Mouse (Mus musculus): ENCODE data around the gene Nfkbil1. TPM values are rescaled to one million over a fixed set of nuclear protein-coding genes. Genes with fewer than 3 reads are reported as not detected.

The Nfkbil1 gene
- total and polyA plus RNA-seq, 2 experiments, result 7.6 to 8.6 TPM

GRCm38 (mm10) chr17:35210593-35210992 lies 25.0 kb downstream of the Nfkbil1 start:
- no peaks in the 10 kb centered on the region for H3K36me3 ChIP-seq (ENCODE audit: control insufficient read depth, insufficient read depth, low read length)
- H3K4me1 ChIP-seq (ENCODE audit: control insufficient read depth, insufficient read depth, low read length), result no peaks in the 10 kb centered on the region
- H3K27me3 ChIP-seq (ENCODE audit: control insufficient read depth, insufficient read depth, low read length), result no peaks in the 10 kb centered on the region
- H3K9ac ChIP-seq (ENCODE audit: low read depth, low read length), result no peak overlapping the region
- DNase-seq (ENCODE audit: extremely low read depth, low read depth, low spot score), result no peak
- H3K27ac ChIP-seq (replicated peaks; ENCODE audit: insufficient read depth, low read depth, low read length), result no peak overlapping the region
- no peaks in the 10 kb centered on the region for H3K79me2 ChIP-seq (ENCODE audit: control insufficient read depth, insufficient read depth, low read length)
- 58% methylated on average over 3 of the region's 3 CpGs for WGBS
- TF ChIP-seq POLR2A (IDR thresholded peaks at IDR 0.05; ENCODE audit: extremely low read depth, insufficient read depth, low read length), result no peak
- TF ChIP-seq CTCF (IDR thresholded peaks at IDR 0.05; ENCODE audit: low read depth, low read length), result no peak
- no peak overlapping the region for H3K4me3 ChIP-seq (ENCODE audit: insufficient read depth, low read depth, low read length)

GRCm38 (mm10) chr17:35209785-35210535 lies 25.6 kb downstream of the Nfkbil1 start:
- peak overlapping the region; percentile 4; the same call in 1 of the 2 replicates for H3K27ac ChIP-seq (replicated peaks; ENCODE audit: insufficient read depth, low read depth, low read length)
- no peak overlapping the region for H3K4me3 ChIP-seq (ENCODE audit: insufficient read depth, low read depth, low read length)
- WGBS, result 68% methylated on average over 12 of the region's 12 CpGs

GRCm38 (mm10) chr17:35205380-35205769 lies 30.2 kb downstream of the Nfkbil1 start:
- DNase-seq (ENCODE audit: extremely low read depth, low read depth, low spot score), result no peak
- H3K27me3 ChIP-seq (ENCODE audit: control insufficient read depth, insufficient read depth, low read length), result no peaks in the 10 kb centered on the region
- H3K27ac ChIP-seq (replicated peaks; ENCODE audit: insufficient read depth, low read depth, low read length), result no peak overlapping the region
- no peak overlapping the region for H3K4me3 ChIP-seq (ENCODE audit: insufficient read depth, low read depth, low read length)
- WGBS, result 76% methylated on average over 10 of the region's 10 CpGs
- H3K9ac ChIP-seq (ENCODE audit: low read depth, low read length), result no peak overlapping the region
- H3K79me2 ChIP-seq (ENCODE audit: control insufficient read depth, insufficient read depth, low read length), result no peaks in the 10 kb centered on the region
- no peaks in the 10 kb centered on the region for H3K4me1 ChIP-seq (ENCODE audit: control insufficient read depth, insufficient read depth, low read length)
- no peaks in the 10 kb centered on the region for H3K36me3 ChIP-seq (ENCODE audit: control insufficient read depth, insufficient read depth, low read length)
- no peak for TF ChIP-seq CTCF (IDR thresholded peaks at IDR 0.05; ENCODE audit: low read depth, low read length)
- TF ChIP-seq POLR2A (IDR thresholded peaks at IDR 0.05; ENCODE audit: extremely low read depth, insufficient read depth, low read length), result no peak

More at GRCm38 (mm10) chr17:35209785-35210535, 25.6 kb downstream of the Nfkbil1 start:
- H3K9ac ChIP-seq (ENCODE audit: low read depth, low read length), result no peak overlapping the region
- no peak for DNase-seq (ENCODE audit: extremely low read depth, low read depth, low spot score)
- no peaks in the 10 kb centered on the region for H3K27me3 ChIP-seq (ENCODE audit: control insufficient read depth, insufficient read depth, low read length)
- H3K4me1 ChIP-seq (ENCODE audit: control insufficient read depth, insufficient read depth, low read length), result no peaks in the 10 kb centered on the region
- no peaks in the 10 kb centered on the region for H3K36me3 ChIP-seq (ENCODE audit: control insufficient read depth, insufficient read depth, low read length)
- TF ChIP-seq CTCF (IDR thresholded peaks at IDR 0.05; ENCODE audit: low read depth, low read length), result no peak
- TF ChIP-seq POLR2A (IDR thresholded peaks at IDR 0.05; ENCODE audit: extremely low read depth, insufficient read depth, low read length), result no peak
- H3K79me2 ChIP-seq (ENCODE audit: control insufficient read depth, insufficient read depth, low read length), result no peaks in the 10 kb centered on the region

GRCm38 (mm10) chr17:35204494-35205379 lies 30.9 kb downstream of the Nfkbil1 start, which contains the start of gene Lta:
Gene Lta, minus strand, starts transcription at chr17:35205351.
- no peak for DNase-seq (ENCODE audit: extremely low read depth, low read depth, low spot score)
- 67% methylated on average over 20 of the region's 20 CpGs for WGBS
- no peak within 1 kb of the TSS for H3K27ac ChIP-seq (replicated peaks; ENCODE audit: insufficient read depth, low read depth, low read length)
- no peaks in the 10 kb centered on the region for H3K4me1 ChIP-seq (ENCODE audit: control insufficient read depth, insufficient read depth, low read length)
- no peak within 1 kb of the TSS for H3K4me3 ChIP-seq (ENCODE audit: insufficient read depth, low read depth, low read length)
- no peak within 1 kb of the TSS for H3K9ac ChIP-seq (ENCODE audit: low read depth, low read length)
- TF ChIP-seq CTCF (IDR thresholded peaks at IDR 0.05; ENCODE audit: low read depth, low read length) (no peak), POLR2A (IDR thresholded peaks at IDR 0.05; ENCODE audit: extremely low read depth, insufficient read depth, low read length) (no peak)
- no peaks in the 10 kb centered on the region for H3K27me3 ChIP-seq (ENCODE audit: control insufficient read depth, insufficient read depth, low read length)
- no peaks in the 10 kb centered on the region for H3K36me3 ChIP-seq (ENCODE audit: control insufficient read depth, insufficient read depth, low read length)
- no peaks in the 10 kb centered on the region for H3K79me2 ChIP-seq (ENCODE audit: control insufficient read depth, insufficient read depth, low read length)

- Histone ChIP-seq H3K27ac (replicated peaks; ENCODE audit: insufficient read depth, low read depth, low read length) (no peak overlapping the region), H3K36me3 (ENCODE audit: control insufficient read depth, insufficient read depth, low read length) (no peaks in the 10 kb centered on the region), H3K4me1 (ENCODE audit: control insufficient read depth, insufficient read depth, low read length) (no peaks in the 10 kb centered on the region), H3K9ac (ENCODE audit: low read depth, low read length) (no peak overlapping the region), H3K4me3 (ENCODE audit: insufficient read depth, low read depth, low read length) (no peak overlapping the region), H3K79me2 (ENCODE audit: control insufficient read depth, insufficient read depth, low read length) (no peaks in the 10 kb centered on the region), H3K27me3 (ENCODE audit: control insufficient read depth, insufficient read depth, low read length) (no peaks in the 10 kb centered on the region)
- DNase-seq (ENCODE audit: extremely low read depth, low read depth, low spot score), result no peak
- TF ChIP-seq POLR2A (IDR thresholded peaks at IDR 0.05; ENCODE audit: extremely low read depth, insufficient read depth, low read length) (no peak), CTCF (IDR thresholded peaks at IDR 0.05; ENCODE audit: low read depth, low read length) (no peak)
- 73% methylated on average over 4 of the region's 4 CpGs for WGBS
Measured at GRCm38 (mm10) chr17:35202442-35202841, 33.1 kb downstream of the Nfkbil1 start.

All from liver, adult 2 months (tissue).